Mouse (Mus musculus) olfactory bulb, adult 2 months (tissue): ENCODE measurements around the gene Uggt2.

ENCODE experiments used
- CTCF ChIP-seq: fragments of 200-500 bp; IDR thresholded peaks from 2 replicates; pipeline ENCODE4 v1.5.1; 2012; ENCODE audit warnings: low read depth, mild to moderate bottlenecking, low read length, moderate library complexity; ENCODE audit not compliant: insufficient read depth
- POLR2A ChIP-seq: fragments of 200-500 bp; IDR thresholded peaks from 2 replicates; pipeline ENCODE4 v1.6.1; 2012; ENCODE audit warnings: mild to moderate bottlenecking, low read depth, low read length, moderate library complexity; ENCODE audit not compliant: insufficient read depth

- TF ChIP-seq POLR2A (peak; percentile 46), CTCF (peak; percentile 62; the same call in 1 of the 2 replicates)
Measured at GRCm38 (mm10) chr14:119098851-119099569, at the start of gene Uggt2.
